Mouse (Mus musculus) kidney, adult 9 months (tissue): ENCODE measurements at regions not wholly inside any gene's neighbourhood (a gene's known extent, or its start where the extent isn't known, plus 50 kb on each side); places are given as distances from the start of the nearest gene placed in this dataset.

Source experiments
- DNase-seq: peaks from one replicate; pipeline ENCODE4 v3.0.0; 2022

- no peak for DNase-seq
Measured at GRCm38 (mm10) chr1:6059090-6059489, 1251.4 kb downstream of the Gm37988 start.

GRCm38 (mm10) chr1:6076543-6076942, 1268.9 kb downstream of the Gm37988 start:
- no peak for DNase-seq

GRCm38 (mm10) chr1:6081876-6082275, 1274.2 kb downstream of the Gm37988 start:
- no peak for DNase-seq

- DNase-seq: no peak
Measured at GRCm38 (mm10) chr1:6094162-6094934, 1286.7 kb downstream of the Gm37988 start.

- DNase-seq: no peak
Measured at GRCm38 (mm10) chr1:6117557-6117956, 1309.9 kb downstream of the Gm37988 start.

- peak; percentile 12 for DNase-seq
Measured at GRCm38 (mm10) chr1:6135066-6135465, 1327.4 kb downstream of the Gm37988 start.

GRCm38 (mm10) chr1:6140245-6140644, 1332.6 kb downstream of the Gm37988 start:
- no peak for DNase-seq

GRCm38 (mm10) chr1:6142816-6143215, 1335.1 kb downstream of the Gm37988 start:
- no peak for DNase-seq

GRCm38 (mm10) chr1:6143891-6144290, 1336.2 kb downstream of the Gm37988 start:
- peak; percentile 9 for DNase-seq

- DNase-seq: no peak
Measured at GRCm38 (mm10) chr1:6152436-6152835, 1344.7 kb downstream of the Gm37988 start.
